Mouse (Mus musculus) ES-Bruce4 (cell line): ENCODE measurements at regions not wholly inside any gene's neighbourhood (a gene's known extent, or its start where the extent isn't known, plus 50 kb on each side); places are given as distances from the start of the nearest gene placed in this dataset.

Experiments used
- H3K27ac ChIP-seq: 2 replicates; pipeline ENCODE4 v1.5.1; 2012; ENCODE audit warnings: low read length, inconsistent platforms; ENCODE audit not compliant: insufficient read depth
- H3K27me3 ChIP-seq: 2 replicates; pipeline ENCODE4 v1.6.1; 2012; ENCODE audit warnings: mild to moderate bottlenecking, low read length, inconsistent platforms; ENCODE audit not compliant: control insufficient read depth, poor library complexity, insufficient read depth, severe bottlenecking
- H3K36me3 ChIP-seq: 2 replicates; pipeline ENCODE4 v1.6.1; 2012; ENCODE audit warnings: inconsistent platforms, mild to moderate bottlenecking, low read length, moderate library complexity; ENCODE audit not compliant: control insufficient read depth, poor library complexity, insufficient read depth, severe bottlenecking
- H3K4me1 ChIP-seq: one replicate; pipeline ENCODE4 v1.8.1; 2011; ENCODE audit warnings: low read length; ENCODE audit not compliant: control insufficient read depth, insufficient read depth
- H3K4me3 ChIP-seq: 2 replicates; pipeline ENCODE4 v1.5.1; 2011; ENCODE audit warnings: low read depth, mild to moderate bottlenecking, low read length
- H3K9ac ChIP-seq: 2 replicates; pipeline ENCODE4 v1.6.1; 2012; ENCODE audit warnings: low read depth, mild to moderate bottlenecking, inconsistent platforms; ENCODE audit not compliant: poor library complexity, severe bottlenecking
- H3K9me3 ChIP-seq: replicated peaks from 2 replicates; pipeline ENCODE4 v1.6.1; 2012; ENCODE audit warnings: mild to moderate bottlenecking, low read length, inconsistent platforms; ENCODE audit not compliant: control insufficient read depth, poor library complexity, insufficient read depth, severe bottlenecking
- CTCF ChIP-seq: IDR thresholded peaks from one replicate; pipeline ENCODE4 v1.8.1; 2011; ENCODE audit warnings: low read depth, low read length
- EP300 ChIP-seq: IDR thresholded peaks from 2 replicates; pipeline ENCODE4 v1.6.1; 2011; ENCODE audit warnings: low read depth, low read length; ENCODE audit not compliant: insufficient read depth
- POLR2A ChIP-seq: IDR thresholded peaks from one replicate; pipeline ENCODE4 v1.8.1; 2011; ENCODE audit warnings: low read length; ENCODE audit not compliant: insufficient read depth

DNA sequence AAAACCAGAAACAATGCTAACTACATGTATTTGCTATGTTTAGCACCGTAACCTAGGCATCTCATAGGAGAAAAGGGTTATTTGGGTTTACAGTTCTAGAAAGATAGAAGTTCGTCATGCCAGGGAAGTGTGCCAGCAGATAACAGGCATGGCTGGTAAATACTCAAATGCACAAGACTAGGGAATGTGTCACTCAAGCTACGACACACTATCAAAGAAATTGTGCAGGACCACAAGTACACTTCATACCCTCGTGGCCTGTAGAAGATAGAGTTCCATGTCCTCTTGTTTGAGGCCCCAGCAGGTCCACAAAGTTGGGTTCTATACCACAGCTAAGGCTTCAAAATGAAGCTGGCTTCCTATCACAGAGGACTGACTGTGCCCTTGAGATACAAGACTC, 103.1 kb upstream of the Car8 start:
- no peaks in the 10 kb centered on the region for H3K9me3 ChIP-seq

DNA sequence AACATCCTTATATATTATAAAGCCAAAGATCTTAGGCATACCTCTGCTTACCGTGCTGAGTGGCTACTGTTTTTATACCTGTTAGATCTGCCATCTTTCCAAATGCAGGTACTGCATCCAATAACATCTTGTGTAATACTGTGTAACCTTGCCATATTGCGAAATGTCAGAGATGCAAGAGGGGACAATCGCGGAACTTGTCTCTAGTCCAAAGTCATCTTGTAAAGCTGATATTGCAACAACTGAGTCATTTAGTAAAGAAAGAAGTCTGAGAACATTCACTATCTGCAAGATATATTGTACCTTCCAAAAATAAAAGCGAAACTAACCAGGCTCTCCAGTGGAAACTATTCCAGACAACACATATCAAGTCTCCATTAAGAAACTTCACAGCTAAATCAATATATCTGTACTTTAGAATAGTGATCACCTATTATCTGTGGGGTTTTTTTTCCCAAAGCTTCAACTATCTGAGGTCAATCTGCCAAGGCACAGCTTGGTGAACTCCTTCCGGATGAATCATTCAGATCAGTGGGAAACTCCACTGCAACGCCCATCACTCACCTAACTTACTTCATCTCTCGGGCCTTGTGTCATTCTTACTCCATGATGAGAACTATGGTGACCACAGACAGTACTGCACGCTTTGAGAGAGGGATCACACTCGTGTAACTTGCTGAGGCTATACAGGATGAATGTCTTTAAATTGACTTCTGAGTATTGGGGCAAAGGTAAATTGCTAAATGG, 70.6 kb upstream of the Car8 start:
- Histone ChIP-seq H3K36me3 (no peaks in the 10 kb centered on the region), H3K27ac (no peak overlapping the region), H3K4me1 (no peaks in the 10 kb centered on the region), H3K9ac (no peak overlapping the region), H3K9me3 (peaks cover 15% of the 10 kb centered on the region), H3K4me3 (no peak overlapping the region), H3K27me3 (no peaks in the 10 kb centered on the region)
- TF ChIP-seq POLR2A = no peak
- no peak for TF ChIP-seq CTCF
- no peak for TF ChIP-seq EP300

More for the DNA sequence above, 103.1 kb upstream of the Car8 start:
- Histone ChIP-seq H3K9ac (no peak overlapping the region), H3K27me3 (no peaks in the 10 kb centered on the region), H3K36me3 (no peaks in the 10 kb centered on the region), H3K4me3 (no peak overlapping the region), H3K4me1 (no peaks in the 10 kb centered on the region), H3K27ac (no peak overlapping the region)
- TF ChIP-seq POLR2A = no peak

DNA sequence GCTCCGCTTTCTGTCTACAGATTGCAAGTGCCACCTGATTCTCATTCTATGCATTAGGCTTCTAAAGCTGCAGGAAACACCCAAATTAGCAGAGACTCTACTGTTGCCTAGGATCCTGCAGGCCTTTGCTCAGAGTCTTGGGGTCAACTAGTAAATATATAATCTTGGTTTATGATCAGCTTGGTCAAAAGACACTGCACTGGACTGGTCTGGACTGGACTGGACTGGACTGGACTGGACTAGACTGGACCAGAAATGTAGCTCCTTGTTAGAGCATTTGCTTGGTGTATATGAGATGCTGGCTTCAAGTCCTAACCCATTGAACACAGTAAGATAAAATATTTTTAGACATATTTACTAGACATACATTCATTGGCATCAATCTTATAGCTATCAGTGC, 53.7 kb upstream of the Car8 start:
- no peak for TF ChIP-seq EP300
- no peak for TF ChIP-seq CTCF
- TF ChIP-seq POLR2A = no peak
- no peak overlapping the region for H3K4me3 ChIP-seq
- H3K27me3 ChIP-seq = no peaks in the 10 kb centered on the region
- no peaks in the 10 kb centered on the region for H3K36me3 ChIP-seq
- no peaks in the 10 kb centered on the region for H3K4me1 ChIP-seq
- H3K9me3 ChIP-seq = 0 out of 2 replicates have a peak, but pooled peaks cover 2% of the 10 kb centered on the region
- H3K27ac ChIP-seq = no peak overlapping the region
- H3K9ac ChIP-seq = no peak overlapping the region

DNA sequence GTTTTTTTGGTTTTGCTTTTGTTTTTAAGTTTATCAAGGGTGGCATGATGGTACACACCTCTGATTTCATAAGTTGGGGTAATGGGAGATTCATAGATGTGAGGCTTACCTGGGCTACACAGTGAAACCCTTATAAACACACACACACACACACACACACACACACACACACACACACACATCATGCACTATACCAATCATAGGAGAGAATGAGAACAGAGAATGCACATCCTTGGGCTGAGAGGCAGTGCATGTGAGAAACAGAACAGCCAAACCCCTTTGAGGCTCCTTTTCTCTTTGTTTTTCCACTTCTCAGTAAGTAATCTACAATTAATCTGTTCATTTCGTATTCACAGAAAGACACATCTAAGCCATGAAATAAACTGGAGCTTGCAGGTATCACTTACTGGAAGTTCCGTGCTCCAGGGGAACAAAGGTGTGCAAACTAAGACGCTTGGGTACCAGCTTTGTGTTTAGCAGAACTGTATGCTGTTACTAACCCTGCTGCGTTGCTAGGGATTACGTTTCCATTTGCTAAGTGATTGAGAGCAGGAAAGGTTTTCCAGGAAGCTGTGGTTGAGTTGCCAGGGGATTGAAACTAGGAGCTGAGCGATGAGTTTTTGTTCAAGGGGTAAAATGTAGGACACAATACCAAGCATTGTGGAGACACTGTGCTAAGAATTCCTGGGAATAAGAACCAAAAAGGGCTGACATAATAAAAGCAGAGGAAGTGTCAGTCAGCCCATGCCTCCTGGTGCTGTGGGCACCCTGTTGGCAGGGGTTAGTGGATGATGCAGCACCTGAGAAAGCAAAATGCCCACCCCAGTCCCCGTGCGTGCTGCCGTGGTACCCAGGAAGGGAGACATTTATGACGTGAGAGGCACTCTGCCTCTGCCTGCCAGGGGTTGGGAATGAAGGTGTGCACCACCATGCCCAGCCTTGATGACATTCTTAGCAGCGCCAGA, 53.0 kb upstream of the Car8 start:
- TF ChIP-seq CTCF (no peak), POLR2A (no peak), EP300 (no peak)

DNA sequence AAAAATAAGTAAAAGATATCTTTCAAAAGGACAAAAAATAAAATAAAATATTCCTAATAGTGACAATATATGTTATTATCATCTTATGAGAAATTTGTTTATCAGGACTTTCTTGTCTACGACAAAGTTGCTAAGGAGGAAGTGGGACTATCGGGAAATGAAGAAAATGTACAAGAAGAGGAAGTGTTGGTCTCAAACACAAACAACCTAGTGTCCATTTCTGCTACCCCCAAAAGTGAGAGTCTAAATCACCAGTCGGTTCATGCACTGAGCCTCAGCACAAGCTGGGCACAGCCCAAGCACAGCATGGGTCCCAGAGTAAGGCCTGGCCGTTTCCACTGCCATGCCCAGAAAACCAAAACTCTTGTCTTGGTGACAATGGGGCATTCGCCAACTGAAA, 51.1 kb upstream of the Car8 start:
- H3K4me1 ChIP-seq = no peaks in the 10 kb centered on the region
- H3K9ac ChIP-seq = no peak overlapping the region
- H3K27ac ChIP-seq = no peak overlapping the region
- TF ChIP-seq EP300 (no peak), POLR2A (no peak), CTCF (no peak)
- no peaks in the 10 kb centered on the region for H3K36me3 ChIP-seq
- H3K27me3 ChIP-seq = no peaks in the 10 kb centered on the region
- no peak overlapping the region for H3K4me3 ChIP-seq
- H3K9me3 ChIP-seq = no peaks in the 10 kb centered on the region

More for the DNA sequence above, 53.0 kb upstream of the Car8 start:
- Histone ChIP-seq H3K27ac (no peak overlapping the region), H3K27me3 (no peaks in the 10 kb centered on the region), H3K9me3 (no peaks in the 10 kb centered on the region), H3K4me3 (no peak overlapping the region), H3K36me3 (no peaks in the 10 kb centered on the region), H3K9ac (no peak overlapping the region), H3K4me1 (no peaks in the 10 kb centered on the region)
